Mouse (Mus musculus) adrenal gland, adult 8-10 months (tissue): ENCODE measurements around the gene Wipf2. TPM values are rescaled to one million over a fixed set of nuclear protein-coding genes. Genes with fewer than 3 reads are reported as not detected.
A peak's percentile ranks its signal among the peaks of the same experiment; 100 is the strongest.
"Not testable (repeated sequence)": the region's sequence is repeated elsewhere in the genome, so short reads cannot be mapped to it uniquely, and the experiment has no call there.

Experiments used
- DNase-seq: peaks from one replicate; pipeline ENCODE4 v3.0.0; 2022
- total RNA-seq, 4 experiments: library from RNA; stranded (reverse); gene quantifications; 2 replicates each; pipeline ENCODE4 v1.2.4; 2022

Wipf2 gene
- total RNA-seq: 10 to 100 TPM; 20.4 to 26.7 (median 23.5) TPM

DNA sequence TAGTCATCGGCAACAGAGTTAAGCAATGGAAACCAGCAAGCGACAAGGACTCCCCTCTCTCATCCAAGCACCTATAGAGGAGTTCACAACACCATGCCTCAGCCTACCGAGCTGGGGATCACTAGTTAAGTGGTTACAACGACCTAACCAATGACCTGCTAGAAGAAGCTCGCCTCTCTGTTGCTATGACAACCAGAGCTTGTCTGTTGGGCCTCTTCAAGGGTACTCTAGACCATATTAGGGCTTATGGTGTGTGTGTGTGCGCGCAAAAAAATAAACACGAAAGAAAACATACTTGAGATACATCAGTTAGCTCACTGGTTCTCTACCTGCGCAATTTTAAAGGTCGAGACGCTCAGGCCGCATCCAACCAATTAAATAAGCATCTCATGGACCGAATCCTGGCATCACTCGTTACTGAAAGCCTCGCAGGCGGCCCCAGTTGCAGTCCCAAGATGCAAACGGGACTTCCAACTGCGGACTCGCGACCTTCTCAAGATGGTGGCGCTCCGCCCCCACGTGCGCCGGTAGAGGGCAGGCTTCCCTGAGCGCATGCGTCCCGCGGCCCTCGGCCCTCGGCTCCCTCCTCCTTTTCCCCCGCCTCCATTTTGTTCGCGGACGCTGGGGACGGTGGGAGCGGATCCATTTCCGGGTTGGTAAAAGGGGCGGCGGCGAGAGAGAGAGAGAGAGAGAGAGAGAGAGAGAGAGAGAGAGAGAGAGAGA lies at the start of gene Wipf2:
Gene Wipf2 (plus strand): TSS at position 611 of the 723 bp plus-strand sequence.
- peak; percentile 93 for DNase-seq

GRCm38 (mm10) chr11:98816706-98817239 lies 46.7 kb upstream of the Wipf2 start:
- no peak for DNase-seq

DNA sequence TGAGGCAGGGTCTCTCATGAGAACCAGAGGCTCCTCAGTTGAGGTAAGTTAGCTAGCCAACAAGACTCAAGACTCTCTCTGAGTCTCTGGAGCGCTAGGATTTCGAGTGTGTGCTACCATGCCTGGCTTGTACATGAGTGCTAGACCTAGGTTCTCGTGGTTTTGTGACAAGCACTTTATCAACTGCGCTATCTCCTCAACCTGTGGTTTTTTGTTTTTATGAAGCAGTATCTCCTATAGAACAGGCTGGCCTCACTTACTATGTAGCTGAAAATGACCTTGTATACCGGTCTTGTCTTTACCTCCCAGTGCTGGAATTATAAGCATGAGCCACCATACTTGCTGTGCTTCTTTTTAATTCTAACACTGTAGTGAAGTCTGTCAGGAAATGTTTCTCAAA lies 42.5 kb upstream of the Wipf2 start:
- DNase-seq: no peak

- not testable (repeated sequence) for DNase-seq
Measured at GRCm38 (mm10) chr11:98826071-98826470, 37.4 kb upstream of the Wipf2 start.

DNA sequence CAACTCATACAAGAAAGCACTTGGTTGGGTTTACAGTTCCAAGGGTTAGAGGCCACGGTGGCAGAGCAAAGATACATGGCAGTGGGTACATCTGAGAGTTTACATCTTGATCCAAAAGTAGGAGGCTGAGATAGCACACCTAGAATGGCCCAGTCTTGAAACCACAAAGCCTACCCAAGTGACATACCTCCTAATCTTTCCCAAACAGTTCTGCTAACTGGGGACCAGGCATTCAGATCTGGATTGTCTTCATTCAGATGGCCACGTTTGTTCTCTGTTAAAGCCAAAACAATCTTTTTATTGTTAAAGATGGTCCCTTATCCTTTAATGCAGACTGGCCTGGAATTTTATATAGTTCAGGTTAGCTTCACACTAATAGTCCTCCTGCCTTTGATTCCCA lies 35.6 kb upstream of the Wipf2 start:
- DNase-seq: no peak

- DNase-seq: no peak
Measured at GRCm38 (mm10) chr11:98829091-98829775, 34.2 kb upstream of the Wipf2 start.

- DNase-seq: no peak
Measured at GRCm38 (mm10) chr11:98829875-98830274, 33.6 kb upstream of the Wipf2 start.

- DNase-seq: no peak
Measured at GRCm38 (mm10) chr11:98835296-98835695, 28.1 kb upstream of the Wipf2 start.

GRCm38 (mm10) chr11:98835725-98836124 lies 27.7 kb upstream of the Wipf2 start:
- DNase-seq: no peak

DNA sequence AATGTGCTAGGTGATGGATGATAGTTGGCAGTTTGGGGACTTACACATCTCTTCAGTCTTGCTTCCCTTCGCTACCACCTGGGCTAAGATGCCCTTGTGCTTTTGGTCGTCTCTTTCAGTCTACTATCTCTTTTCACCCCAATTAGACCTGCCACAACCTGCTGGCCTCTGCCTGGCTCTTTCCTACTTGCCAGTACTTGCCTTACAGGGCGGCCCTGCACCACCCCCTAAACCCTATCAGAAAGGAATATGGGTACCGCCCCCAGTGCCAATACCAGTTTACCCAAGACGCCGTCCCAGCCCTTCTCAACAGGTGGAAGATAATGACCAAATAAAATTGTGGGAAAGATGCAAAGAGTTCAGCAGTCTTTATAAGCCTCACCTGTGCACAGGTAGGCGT lies 27.3 kb upstream of the Wipf2 start:
- DNase-seq: no peak

DNA sequence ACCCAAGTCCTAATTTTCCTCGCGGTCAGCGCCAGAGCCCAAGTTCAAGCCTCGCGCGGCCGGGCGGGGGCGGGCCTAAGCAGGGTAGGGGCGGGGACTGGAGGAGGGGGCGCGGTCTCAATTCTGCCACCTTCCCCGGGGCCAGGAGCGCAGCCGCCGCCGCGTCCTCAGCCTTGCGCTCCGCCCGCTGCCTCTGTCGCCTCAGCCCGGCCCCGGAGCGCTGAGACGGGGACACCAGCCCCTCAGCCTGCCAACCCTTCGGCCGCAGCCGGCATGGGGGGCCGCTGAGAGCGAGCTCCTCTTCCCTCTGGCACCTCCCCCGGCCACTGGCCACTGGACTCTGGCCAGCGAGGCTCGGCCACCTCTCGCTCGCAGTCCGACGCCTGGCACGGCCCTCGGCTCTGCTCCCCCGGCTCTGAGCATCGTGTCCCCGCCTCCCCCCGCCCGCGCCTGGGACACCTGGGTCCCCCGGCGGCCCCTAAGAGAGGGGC lies 26.7 kb upstream of the Wipf2 start, which contains the start of gene Rapgefl1:
Gene Rapgefl1 (plus strand): TSS at position 135 of the 491 bp plus-strand sequence.
- peak; percentile 58 for DNase-seq

DNA sequence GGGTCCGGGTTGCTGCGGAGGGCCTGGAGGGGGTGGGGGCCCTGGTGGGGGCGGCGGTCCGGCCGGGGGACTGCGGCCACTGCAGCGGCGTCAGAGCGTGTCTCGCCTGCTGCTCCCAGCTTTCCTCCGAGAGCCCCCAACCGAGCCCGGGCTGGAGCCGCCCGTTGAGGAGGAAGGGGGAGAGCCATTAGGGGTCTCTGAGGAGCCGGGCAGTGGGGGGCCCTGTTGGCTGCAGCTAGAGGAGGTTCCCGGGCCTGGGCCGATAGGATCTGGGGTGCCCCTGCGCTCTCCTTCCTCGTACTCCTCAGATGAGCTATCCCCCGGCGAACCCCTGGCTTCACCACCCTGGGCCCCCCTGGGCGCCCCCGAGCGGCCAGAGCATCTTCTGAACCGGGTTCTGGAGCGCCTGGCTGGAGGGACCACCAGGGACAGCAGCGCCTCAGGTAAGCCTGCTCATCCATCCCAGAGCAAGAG lies 26.2 kb upstream of the Wipf2 start:
- no peak for DNase-seq

DNA sequence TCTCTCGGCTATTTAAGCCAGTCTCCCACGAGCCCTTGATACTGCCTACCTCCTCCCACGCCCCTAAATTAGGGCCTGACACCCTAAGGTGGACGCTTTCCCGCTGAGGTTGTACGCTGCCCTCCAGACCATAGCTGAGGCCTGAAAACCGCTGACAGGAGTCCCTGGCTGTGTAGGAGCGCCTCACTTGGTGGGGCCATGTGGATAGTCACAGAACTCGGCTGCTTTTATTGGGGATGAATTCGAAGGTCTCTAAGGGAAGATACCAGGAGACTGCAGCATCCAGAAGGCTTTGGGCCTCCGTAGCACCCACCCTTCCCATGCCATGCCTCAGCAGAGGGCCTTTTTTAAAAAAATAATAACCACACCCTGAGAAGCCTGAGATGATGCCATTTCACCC lies 25.5 kb upstream of the Wipf2 start:
- DNase-seq: no peak

GRCm38 (mm10) chr11:98838512-98838911 lies 24.9 kb upstream of the Wipf2 start:
- no peak for DNase-seq

GRCm38 (mm10) chr11:98839402-98839801 lies 24.0 kb upstream of the Wipf2 start:
- DNase-seq: no peak

- DNase-seq: no peak
Measured at GRCm38 (mm10) chr11:98839897-98840296, 23.5 kb upstream of the Wipf2 start.

- DNase-seq: no peak
Measured at GRCm38 (mm10) chr11:98846016-98846415, 17.4 kb upstream of the Wipf2 start.

- no peak for DNase-seq
Measured at GRCm38 (mm10) chr11:98846865-98847604, 16.4 kb upstream of the Wipf2 start.

DNA sequence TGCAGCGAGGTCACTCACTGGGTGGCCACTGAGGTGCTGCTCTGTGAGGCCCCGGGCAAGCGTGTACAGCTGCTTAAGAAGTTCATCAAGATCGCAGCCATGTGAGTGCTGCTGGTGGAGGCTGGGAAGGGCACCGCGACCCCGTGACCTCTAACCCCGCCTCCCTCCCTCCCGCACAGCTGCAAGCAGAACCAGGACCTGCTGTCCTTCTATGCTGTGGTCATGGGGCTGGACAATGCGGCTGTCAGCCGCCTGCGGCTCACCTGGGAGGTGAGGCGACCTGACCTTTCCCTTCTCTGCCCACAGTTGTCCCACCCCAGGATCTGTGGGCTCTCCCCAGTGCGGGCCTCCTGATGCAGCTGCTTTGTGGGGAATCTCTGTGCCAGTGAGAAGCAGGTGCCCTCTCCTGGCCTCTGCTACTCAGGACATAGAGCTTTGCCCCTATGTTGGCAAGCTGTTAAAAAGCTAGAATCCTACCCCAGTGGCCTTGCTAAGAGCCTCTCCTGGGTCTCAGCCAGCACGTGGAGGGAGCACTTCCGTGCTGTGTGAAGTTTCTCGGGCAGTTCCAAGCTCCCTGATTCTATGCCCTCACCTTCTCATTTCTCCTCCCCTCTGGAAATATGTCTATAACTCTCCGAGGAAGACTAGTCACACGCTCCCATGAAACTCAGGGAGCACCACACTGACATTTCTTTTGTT lies 14.1 kb upstream of the Wipf2 start:
- no peak for DNase-seq

GRCm38 (mm10) chr11:98850100-98851093 lies 13.0 kb upstream of the Wipf2 start:
- DNase-seq: no peak

GRCm38 (mm10) chr11:98854116-98854515 lies 9.3 kb upstream of the Wipf2 start:
- no peak for DNase-seq
